Mouse (Mus musculus): Measurements from ENCODE around the gene Scube1. TPM values are rescaled to one million over a fixed set of nuclear protein-coding genes. Genes with fewer than 3 reads are reported as not detected.
A peak's percentile ranks its signal among the peaks of the same experiment; 100 is the strongest.

Gene Scube1
- polyA plus RNA-seq, 1 experiment from 2014 or later, result 2.5 TPM

GRCm38 (mm10) chr15:83740676-83741422 lies 16.0 kb upstream of the Scube1 start:
- no peak overlapping the region for H3K27ac ChIP-seq (ENCODE audit: low read depth, low read length)
- WGBS, result 36% methylated on average over 21 of the region's 21 CpGs

DNA sequence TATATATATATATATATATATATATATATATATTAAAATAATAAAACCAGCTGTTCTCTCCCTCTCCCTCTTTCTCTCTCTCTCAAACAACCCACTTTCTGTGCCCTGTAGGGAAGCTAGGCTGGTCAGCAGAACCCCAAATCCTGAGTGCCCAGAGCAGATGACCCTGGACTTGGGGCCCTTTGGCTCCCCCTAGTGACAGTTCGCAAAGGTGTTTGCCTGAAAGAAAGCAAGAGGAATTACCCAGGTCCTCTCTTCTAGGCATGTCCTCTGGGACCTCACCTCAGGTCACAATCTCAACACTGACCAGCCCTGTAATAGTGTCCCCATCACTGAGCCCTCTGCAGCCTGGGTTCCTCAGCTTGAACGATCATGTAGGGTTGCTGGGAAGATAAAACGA lies 2.8 kb upstream of the Scube1 start:
- Histone ChIP-seq H3K27ac (ENCODE audit: low read depth, low read length) (no peak overlapping the region), H3K27me3 (replicated peaks; ENCODE audit: control insufficient read depth, insufficient read depth, low read length) (peaks cover 47% of the 10 kb centered on the region), H3K4me3 (ENCODE audit: low read depth, low read length) (no peak overlapping the region), H3K4me1 (replicated peaks; ENCODE audit: control insufficient read depth, insufficient read depth, low read length) (no peaks in the 10 kb centered on the region), H3K9ac (ENCODE audit: low read depth, low read length) (no peak overlapping the region), H3K36me3 (ENCODE audit: control insufficient read depth, insufficient read depth) (no peaks in the 10 kb centered on the region), H3K4me2 (replicated peaks; ENCODE audit: low read depth) (no peak overlapping the region), H3K9me3 (ENCODE audit: control insufficient read depth) (no peaks in the 10 kb centered on the region)
- 27% methylated on average over 3 of the region's 3 CpGs for WGBS
- ATAC-seq, result no peak
- peak; percentile 83 for TF ChIP-seq CTCF (IDR thresholded peaks at IDR 0.05; ENCODE audit: low read depth)

More at GRCm38 (mm10) chr15:83740676-83741422, 16.0 kb upstream of the Scube1 start:
- TF ChIP-seq CTCF (IDR thresholded peaks at IDR 0.05; ENCODE audit: low read depth), result no peak
- Histone ChIP-seq H3K36me3 (ENCODE audit: control insufficient read depth, insufficient read depth) (no peaks in the 10 kb centered on the region), H3K4me2 (replicated peaks; ENCODE audit: low read depth) (no peak overlapping the region), H3K9ac (ENCODE audit: low read depth, low read length) (no peak overlapping the region), H3K9me3 (ENCODE audit: control insufficient read depth) (no peaks in the 10 kb centered on the region), H3K4me1 (replicated peaks; ENCODE audit: control insufficient read depth, insufficient read depth, low read length) (no peaks in the 10 kb centered on the region), H3K4me3 (ENCODE audit: low read depth, low read length) (no peak overlapping the region), H3K27me3 (replicated peaks; ENCODE audit: control insufficient read depth, insufficient read depth, low read length) (no peaks in the 10 kb centered on the region)
- ATAC-seq, result no peak

DNA sequence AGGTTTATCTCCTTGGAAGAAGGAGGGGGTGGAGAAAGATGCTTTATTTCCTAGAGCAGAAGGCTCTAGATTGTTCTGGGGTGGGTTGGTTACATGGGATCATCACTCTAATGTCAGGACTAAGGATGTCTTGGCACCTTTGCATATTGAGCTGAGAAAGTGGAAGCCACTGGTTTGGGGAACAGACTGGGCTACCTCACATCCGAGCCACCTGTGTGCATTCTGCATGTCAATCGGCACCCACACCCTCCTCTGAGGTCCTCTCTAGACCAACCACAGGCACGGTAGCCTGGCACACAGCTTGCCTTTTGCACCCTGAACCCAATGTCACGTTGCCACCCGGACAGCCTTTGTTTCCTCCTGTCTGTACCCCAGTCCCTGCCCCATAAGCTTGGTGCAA lies 1.9 kb upstream of the Scube1 start:
- 78% methylated on average over 5 of the region's 5 CpGs for WGBS
- H3K27me3 ChIP-seq (replicated peaks; ENCODE audit: control insufficient read depth, insufficient read depth, low read length), result peaks cover 52% of the 10 kb centered on the region
- no peaks in the 10 kb centered on the region for H3K4me1 ChIP-seq (replicated peaks; ENCODE audit: control insufficient read depth, insufficient read depth, low read length)
- H3K36me3 ChIP-seq (ENCODE audit: control insufficient read depth, insufficient read depth), result no peaks in the 10 kb centered on the region
- H3K4me3 ChIP-seq (ENCODE audit: low read depth, low read length), result no peak overlapping the region
- TF ChIP-seq CTCF (IDR thresholded peaks at IDR 0.05; ENCODE audit: low read depth), result no peak
- H3K27ac ChIP-seq (ENCODE audit: low read depth, low read length), result no peak overlapping the region
- no peak for ATAC-seq
- no peaks in the 10 kb centered on the region for H3K9me3 ChIP-seq (ENCODE audit: control insufficient read depth)
- no peak overlapping the region for H3K4me2 ChIP-seq (replicated peaks; ENCODE audit: low read depth)
- H3K9ac ChIP-seq (ENCODE audit: low read depth, low read length), result no peak overlapping the region

GRCm38 (mm10) chr15:83725556-83726200 lies 857 bp upstream of the Scube1 start:
- Histone ChIP-seq H3K4me2 (replicated peaks; ENCODE audit: low read depth) (peak overlapping the region; percentile 98; the same call in 1 of the 2 replicates), H3K27me3 (replicated peaks; ENCODE audit: control insufficient read depth, insufficient read depth, low read length) (peaks cover 54% of the 10 kb centered on the region), H3K27ac (ENCODE audit: low read depth, low read length) (no peak overlapping the region), H3K4me3 (ENCODE audit: low read depth, low read length) (peak overlapping the region; percentile 53), H3K9me3 (ENCODE audit: control insufficient read depth) (no peaks in the 10 kb centered on the region), H3K36me3 (ENCODE audit: control insufficient read depth, insufficient read depth) (no peaks in the 10 kb centered on the region), H3K4me1 (replicated peaks; ENCODE audit: control insufficient read depth, insufficient read depth, low read length) (no peaks in the 10 kb centered on the region), H3K9ac (ENCODE audit: low read depth, low read length) (no peak overlapping the region)
- WGBS, result 26% methylated on average over 28 of the region's 28 CpGs
- ATAC-seq, result no peak
- TF ChIP-seq CTCF (IDR thresholded peaks at IDR 0.05; ENCODE audit: low read depth), result no peak

DNA sequence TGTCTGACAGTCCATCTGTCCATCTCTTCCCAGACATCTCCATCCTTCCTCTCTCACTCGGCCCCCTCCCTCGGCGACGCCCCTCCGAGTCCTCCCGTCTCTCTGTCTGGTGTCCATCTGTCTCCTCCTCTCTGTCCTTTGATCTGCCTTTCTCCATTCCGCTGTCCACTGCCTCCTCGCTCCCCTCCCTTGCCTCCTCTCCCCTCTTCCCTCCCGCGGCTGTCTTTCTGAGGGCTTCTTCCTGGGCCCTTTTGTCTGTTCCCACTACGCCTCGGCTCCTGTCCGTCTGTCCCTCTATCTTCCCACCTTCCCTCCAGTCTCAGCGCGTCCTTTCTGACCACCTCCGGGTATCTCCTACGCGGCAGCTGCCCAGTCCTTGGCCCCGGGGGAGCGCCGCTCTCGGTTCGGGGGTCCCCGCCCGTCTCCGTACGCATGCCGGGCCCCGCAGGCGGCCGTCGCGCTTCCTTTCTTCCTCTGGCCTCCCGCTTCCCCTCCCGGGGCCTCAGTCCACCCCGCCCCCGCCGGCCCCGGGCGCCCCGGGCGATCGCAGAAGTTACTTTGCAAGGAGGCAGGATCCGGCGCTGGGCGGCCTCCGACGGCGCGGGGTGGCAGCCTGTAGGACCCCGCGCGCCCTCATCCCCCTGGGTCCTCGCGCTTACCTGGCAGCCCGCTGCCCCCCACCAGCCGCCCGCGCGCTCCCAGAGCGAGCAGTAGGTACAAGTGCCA lies 498 bp downstream of the Scube1 start:
- Histone ChIP-seq H3K27me3 (replicated peaks; ENCODE audit: control insufficient read depth, insufficient read depth, low read length) (peaks cover 54% of the 10 kb centered on the region), H3K4me2 (replicated peaks; ENCODE audit: low read depth) (peak overlapping the region; percentile 98), H3K4me3 (ENCODE audit: low read depth, low read length) (peak overlapping the region; percentile 53), H3K36me3 (ENCODE audit: control insufficient read depth, insufficient read depth) (no peaks in the 10 kb centered on the region), H3K9me3 (ENCODE audit: control insufficient read depth) (no peaks in the 10 kb centered on the region), H3K9ac (ENCODE audit: low read depth, low read length) (peak overlapping the region; percentile 38; the same call in 1 of the 2 replicates), H3K4me1 (replicated peaks; ENCODE audit: control insufficient read depth, insufficient read depth, low read length) (no peaks in the 10 kb centered on the region), H3K27ac (ENCODE audit: low read depth, low read length) (no peak overlapping the region)
- TF ChIP-seq CTCF (IDR thresholded peaks at IDR 0.05; ENCODE audit: low read depth), result no peak
- 2% methylated on average over 54 of the region's 61 CpGs for WGBS
- peak; percentile 25; the same call in 1 of the 2 replicates for ATAC-seq

- H3K27ac ChIP-seq (ENCODE audit: low read depth, low read length), result no peak overlapping the region
- no peaks in the 10 kb centered on the region for H3K4me1 ChIP-seq (replicated peaks; ENCODE audit: control insufficient read depth, insufficient read depth, low read length)
- H3K4me3 ChIP-seq (ENCODE audit: low read depth, low read length), result no peak overlapping the region
- H3K36me3 ChIP-seq (ENCODE audit: control insufficient read depth, insufficient read depth), result no peaks in the 10 kb centered on the region
- 66% methylated on average over 6 of the region's 6 CpGs for WGBS
- no peak overlapping the region for H3K9ac ChIP-seq (ENCODE audit: low read depth, low read length)
- no peak for ATAC-seq
- H3K9me3 ChIP-seq (ENCODE audit: control insufficient read depth), result no peaks in the 10 kb centered on the region
- H3K4me2 ChIP-seq (replicated peaks; ENCODE audit: low read depth), result no peak overlapping the region
- H3K27me3 ChIP-seq (replicated peaks; ENCODE audit: control insufficient read depth, insufficient read depth, low read length), result no peaks in the 10 kb centered on the region
- TF ChIP-seq CTCF (IDR thresholded peaks at IDR 0.05; ENCODE audit: low read depth), result no peak
Observed at GRCm38 (mm10) chr15:83715582-83716228, 9.1 kb downstream of the Scube1 start.
